Mouse (Mus musculus): ENCODE data around the gene Aamp. TPM values are rescaled to one million over a fixed set of nuclear protein-coding genes. Genes with fewer than 3 reads are reported as not detected.

The Aamp gene
- polyA plus RNA-seq, 1 experiment from 2014 or later = 227 TPM

- H3K4me2 ChIP-seq (ENCODE audit: low read depth, low read length) = peak overlapping the region; percentile 83
- H3K36me3 ChIP-seq (ENCODE audit: control insufficient read depth, insufficient read depth, low read length) = no peaks in the 10 kb centered on the region
- no peaks in the 10 kb centered on the region for H3K9me3 ChIP-seq (replicated peaks; ENCODE audit: control insufficient read depth, low read length)
- peak overlapping the region; percentile 99 for H3K9ac ChIP-seq (ENCODE audit: low read length)
- H3K27me3 ChIP-seq (ENCODE audit: control insufficient read depth, insufficient read depth, low read length) = no peaks in the 10 kb centered on the region
- H3K4me1 ChIP-seq (ENCODE audit: control insufficient read depth, insufficient read depth, low read length) = peaks cover 50% of the 10 kb centered on the region
- H3K27ac ChIP-seq (ENCODE audit: low read length) = peak overlapping the region; percentile 100
- H3K4me3 ChIP-seq (replicated peaks; ENCODE audit: low read length) = peak overlapping the region; percentile 84
- ATAC-seq (ENCODE audit: insufficient read depth, low FRiP score) = no peak
- WGBS = 6% methylated on average over 12 of the region's 12 CpGs
These were observed 19.8 kb upstream of the Aamp start for GRCm38 (mm10) chr1:74304339-74304790.

GRCm38 (mm10) chr1:74303509-74304338, 19.2 kb upstream of the Aamp start:
- peak overlapping the region; percentile 84 for H3K4me3 ChIP-seq (replicated peaks; ENCODE audit: low read length)
- WGBS = under 1% methylated on average over 56 of the region's 56 CpGs
- H3K27me3 ChIP-seq (ENCODE audit: control insufficient read depth, insufficient read depth, low read length) = no peaks in the 10 kb centered on the region
- peaks cover 54% of the 10 kb centered on the region for H3K4me1 ChIP-seq (ENCODE audit: control insufficient read depth, insufficient read depth, low read length)
- no peaks in the 10 kb centered on the region for H3K36me3 ChIP-seq (ENCODE audit: control insufficient read depth, insufficient read depth, low read length)
- peak overlapping the region; percentile 83 for H3K4me2 ChIP-seq (ENCODE audit: low read depth, low read length)
- peak overlapping the region; percentile 100 for H3K27ac ChIP-seq (ENCODE audit: low read length)
- H3K9ac ChIP-seq (ENCODE audit: low read length) = peak overlapping the region; percentile 99
- ATAC-seq (ENCODE audit: insufficient read depth, low FRiP score) = peak; percentile 82
- H3K9me3 ChIP-seq (replicated peaks; ENCODE audit: control insufficient read depth, low read length) = no peaks in the 10 kb centered on the region

- Histone ChIP-seq H3K4me2 (ENCODE audit: low read depth, low read length) (peak overlapping the region; percentile 83), H3K4me3 (replicated peaks; ENCODE audit: low read length) (peak overlapping the region; percentile 84), H3K4me1 (ENCODE audit: control insufficient read depth, insufficient read depth, low read length) (peaks cover 56% of the 10 kb centered on the region), H3K36me3 (ENCODE audit: control insufficient read depth, insufficient read depth, low read length) (no peaks in the 10 kb centered on the region), H3K27me3 (ENCODE audit: control insufficient read depth, insufficient read depth, low read length) (no peaks in the 10 kb centered on the region), H3K9ac (ENCODE audit: low read length) (peak overlapping the region; percentile 99), H3K9me3 (replicated peaks; ENCODE audit: control insufficient read depth, low read length) (no peaks in the 10 kb centered on the region), H3K27ac (ENCODE audit: low read length) (peak overlapping the region; percentile 100)
- no peak for ATAC-seq (ENCODE audit: insufficient read depth, low FRiP score)
- 61% methylated on average over 2 of the region's 2 CpGs for WGBS
These were observed 18.3 kb upstream of the Aamp start for GRCm38 (mm10) chr1:74302835-74303234.

GRCm38 (mm10) chr1:74302229-74302628, 17.7 kb upstream of the Aamp start:
- H3K9me3 ChIP-seq (replicated peaks; ENCODE audit: control insufficient read depth, low read length) = no peaks in the 10 kb centered on the region
- no peak for ATAC-seq (ENCODE audit: insufficient read depth, low FRiP score)
- peak overlapping the region; percentile 83 for H3K4me2 ChIP-seq (ENCODE audit: low read depth, low read length)
- no peaks in the 10 kb centered on the region for H3K27me3 ChIP-seq (ENCODE audit: control insufficient read depth, insufficient read depth, low read length)
- peak overlapping the region; percentile 84 for H3K4me3 ChIP-seq (replicated peaks; ENCODE audit: low read length)
- H3K9ac ChIP-seq (ENCODE audit: low read length) = peak overlapping the region; percentile 99
- H3K27ac ChIP-seq (ENCODE audit: low read length) = peak overlapping the region; percentile 100
- WGBS = 83% methylated on average over 7 of the region's 7 CpGs
- H3K4me1 ChIP-seq (ENCODE audit: control insufficient read depth, insufficient read depth, low read length) = peaks cover 62% of the 10 kb centered on the region
- no peaks in the 10 kb centered on the region for H3K36me3 ChIP-seq (ENCODE audit: control insufficient read depth, insufficient read depth, low read length)

GRCm38 (mm10) chr1:74300347-74301110, 16.0 kb upstream of the Aamp start:
- ATAC-seq (ENCODE audit: insufficient read depth, low FRiP score) = no peak
- Histone ChIP-seq H3K4me3 (replicated peaks; ENCODE audit: low read length) (0 out of 2 replicates have a peak overlapping the region, but pooled peaks have one; percentile 0), H3K27me3 (ENCODE audit: control insufficient read depth, insufficient read depth, low read length) (no peaks in the 10 kb centered on the region), H3K9me3 (replicated peaks; ENCODE audit: control insufficient read depth, low read length) (no peaks in the 10 kb centered on the region), H3K36me3 (ENCODE audit: control insufficient read depth, insufficient read depth, low read length) (no peaks in the 10 kb centered on the region), H3K9ac (ENCODE audit: low read length) (peak overlapping the region; percentile 49; the same call in 1 of the 2 replicates), H3K4me2 (ENCODE audit: low read depth, low read length) (peak overlapping the region; percentile 83; the same call in 1 of the 2 replicates), H3K4me1 (ENCODE audit: control insufficient read depth, insufficient read depth, low read length) (peaks cover 79% of the 10 kb centered on the region), H3K27ac (ENCODE audit: low read length) (peak overlapping the region; percentile 100)
- WGBS = 65% methylated on average over 6 of the region's 6 CpGs

- Histone ChIP-seq H3K4me3 (replicated peaks; ENCODE audit: low read length) (no peak overlapping the region; the same call in 1 of the 2 replicates), H3K27ac (ENCODE audit: low read length) (peak overlapping the region; percentile 100), H3K4me2 (ENCODE audit: low read depth, low read length) (peak overlapping the region; percentile 27; the same call in 1 of the 2 replicates), H3K4me1 (ENCODE audit: control insufficient read depth, insufficient read depth, low read length) (peaks cover 85% of the 10 kb centered on the region), H3K9ac (ENCODE audit: low read length) (peak overlapping the region; percentile 57; the same call in 1 of the 2 replicates), H3K36me3 (ENCODE audit: control insufficient read depth, insufficient read depth, low read length) (no peaks in the 10 kb centered on the region), H3K27me3 (ENCODE audit: control insufficient read depth, insufficient read depth, low read length) (no peaks in the 10 kb centered on the region), H3K9me3 (replicated peaks; ENCODE audit: control insufficient read depth, low read length) (no peaks in the 10 kb centered on the region)
- no peak for ATAC-seq (ENCODE audit: insufficient read depth, low FRiP score)
- 53% methylated on average over 5 of the region's 5 CpGs for WGBS
These were observed 14.5 kb upstream of the Aamp start for GRCm38 (mm10) chr1:74298996-74299395.

- 74% methylated on average over 5 of the region's 5 CpGs for WGBS
- Histone ChIP-seq H3K9ac (ENCODE audit: low read length) (peak overlapping the region; percentile 47), H3K4me3 (replicated peaks; ENCODE audit: low read length) (no peak overlapping the region), H3K4me1 (ENCODE audit: control insufficient read depth, insufficient read depth, low read length) (peaks cover 91% of the 10 kb centered on the region), H3K27ac (ENCODE audit: low read length) (peak overlapping the region; percentile 100), H3K36me3 (ENCODE audit: control insufficient read depth, insufficient read depth, low read length) (no peaks in the 10 kb centered on the region), H3K9me3 (replicated peaks; ENCODE audit: control insufficient read depth, low read length) (no peaks in the 10 kb centered on the region), H3K27me3 (ENCODE audit: control insufficient read depth, insufficient read depth, low read length) (no peaks in the 10 kb centered on the region), H3K4me2 (ENCODE audit: low read depth, low read length) (peak overlapping the region; percentile 59; the same call in 1 of the 2 replicates)
- no peak for ATAC-seq (ENCODE audit: insufficient read depth, low FRiP score)
These were observed 13.7 kb upstream of the Aamp start for GRCm38 (mm10) chr1:74298157-74298750.

- WGBS = 29% methylated on average over 3 of the region's 3 CpGs
- peak overlapping the region; percentile 70 for H3K9ac ChIP-seq (ENCODE audit: low read length)
- peaks cover 6% of the 10 kb centered on the region; the same call in 1 of the 2 replicates for H3K36me3 ChIP-seq (ENCODE audit: control insufficient read depth, insufficient read depth, low read length)
- H3K4me3 ChIP-seq (replicated peaks; ENCODE audit: low read length) = no peak overlapping the region; the same call in 1 of the 2 replicates
- H3K4me1 ChIP-seq (ENCODE audit: control insufficient read depth, insufficient read depth, low read length) = peaks cover 83% of the 10 kb centered on the region
- H3K27me3 ChIP-seq (ENCODE audit: control insufficient read depth, insufficient read depth, low read length) = no peaks in the 10 kb centered on the region
- peak overlapping the region; percentile 59 for H3K4me2 ChIP-seq (ENCODE audit: low read depth, low read length)
- H3K9me3 ChIP-seq (replicated peaks; ENCODE audit: control insufficient read depth, low read length) = no peaks in the 10 kb centered on the region
- no peak for ATAC-seq (ENCODE audit: insufficient read depth, low FRiP score)
- H3K27ac ChIP-seq (ENCODE audit: low read length) = peak overlapping the region; percentile 100
These were observed 12.7 kb upstream of the Aamp start for GRCm38 (mm10) chr1:74297269-74297668.

Data from stomach, embryonic 16.5 days (tissue).